Mouse (Mus musculus) midbrain, postnatal 0 days (tissue): ENCODE results near the gene Eif3c. TPM values are rescaled to one million over a fixed set of nuclear protein-coding genes. Genes with fewer than 3 reads are reported as not detected.

Experiments used
- ATAC-seq: fragments of 200-750 bp; cut with Nextera tagmentation; 2 replicates; pipeline ENCODE4 v1.8.0; 2017; ENCODE audit warnings: moderate number of reproducible peaks, mild to moderate bottlenecking, moderate TSS enrichment, moderate library complexity; ENCODE audit not compliant: low FRiP score
- DNase-seq: peaks from one replicate; pipeline ENCODE4 v3.0.0-alpha.2; 2015; ENCODE audit warnings: low spot score
- H3K27ac ChIP-seq: fragments of 300-500 bp; sonication (generic); 2 replicates; pipeline ENCODE4 v1.5.1; 2014; ENCODE audit warnings: low read depth, mild to moderate bottlenecking, low read length, mixed read lengths
- H3K27me3 ChIP-seq: fragments of 300-500 bp; sonication (generic); 2 replicates; pipeline ENCODE4 v1.6.1; 2014; ENCODE audit warnings: low read length, control low read depth, mixed read lengths; ENCODE audit not compliant: insufficient read depth
- H3K36me3 ChIP-seq: fragments of 300-500 bp; sonication (generic); 2 replicates; pipeline ENCODE4 v1.6.1; 2014; ENCODE audit warnings: low read length, control low read depth, mixed read lengths; ENCODE audit not compliant: insufficient read depth
- H3K4me1 ChIP-seq: fragments of 300-500 bp; sonication (generic); 2 replicates; pipeline ENCODE4 v1.6.1; 2014; ENCODE audit warnings: mild to moderate bottlenecking, control low read depth, antibody characterized with exemption, low read length, mixed read lengths; ENCODE audit not compliant: insufficient read depth
- H3K4me2 ChIP-seq: fragments of 300-500 bp; sonication (generic); 2 replicates; pipeline ENCODE4 v1.6.1; 2014; ENCODE audit warnings: low read depth, mild to moderate bottlenecking, low read length, mixed read lengths; ENCODE audit not compliant: poor library complexity, severe bottlenecking
- H3K4me3 ChIP-seq: fragments of 300-500 bp; sonication (generic); 2 replicates; pipeline ENCODE4 v1.5.1; 2014; ENCODE audit warnings: low read depth, mild to moderate bottlenecking, low read length, moderate library complexity
- H3K9ac ChIP-seq: fragments of 300-500 bp; sonication (generic); replicated peaks from 2 replicates; pipeline ENCODE4 v1.6.1; 2014; ENCODE audit warnings: mild to moderate bottlenecking, low read length, moderate library complexity, mixed read lengths; ENCODE audit not compliant: poor library complexity, severe bottlenecking
- H3K9me3 ChIP-seq: fragments of 300-500 bp; sonication (generic); 2 replicates; pipeline ENCODE4 v1.6.1; 2016; ENCODE audit warnings: low read length, control low read depth
- CTCF ChIP-seq: IDR thresholded peaks from 2 replicates; pipeline ENCODE4 v1.5.1; 2016; ENCODE audit warnings: antibody characterized with exemption, mild to moderate bottlenecking
- WGBS: fragments of 180-500 bp; shearing (Covaris S2); extraction: QIAGEN DNeasy Blood & Tissue Kit; methylation state at CpG from one replicate; pipeline ENCODE4 v1.1.7; 2014; 5-methylcytosine and 5-hydroxymethylcytosine counted together
- polyA plus RNA-seq: library from polyadenylated mRNA; unstranded; fragments of >200 nt; fragmentation: Nextera tagmentation; extraction: Ambion mirVana; gene quantifications from 2 replicates; pipeline ENCODE4 v1.2.1, GENCODE M21; 2015
- total RNA-seq: library from RNA; depleted of rRNA; stranded (reverse); fragments of >200 nt; gene quantifications from 2 replicates; pipeline ENCODE4 v1.2.3, GENCODE M21; 2014

The Eif3c gene
- total and polyA plus RNA-seq, 2 experiments from 2014 or later, result 111 to 213 TPM

- no peak overlapping the region for H3K9ac ChIP-seq
- no peak for ATAC-seq
Measured at GRCm38 (mm10) chr7:126601896-126602295, 35.7 kb upstream of the Eif3c start.

GRCm38 (mm10) chr7:126598919-126599318, 32.7 kb upstream of the Eif3c start:
- 84% methylated on average over 6 of the region's 6 CpGs for WGBS
- no peak for TF ChIP-seq CTCF
- Histone ChIP-seq H3K36me3 (no peaks in the 10 kb centered on the region), H3K9ac (no peak overlapping the region), H3K27ac (no peak overlapping the region), H3K9me3 (no peaks in the 10 kb centered on the region), H3K4me3 (no peak overlapping the region), H3K4me2 (no peak overlapping the region), H3K4me1 (no peaks in the 10 kb centered on the region), H3K27me3 (no peaks in the 10 kb centered on the region)
- DNase-seq, result no peak
- ATAC-seq, result no peak

More at GRCm38 (mm10) chr7:126601896-126602295, 35.7 kb upstream of the Eif3c start:
- Histone ChIP-seq H3K9me3 (no peaks in the 10 kb centered on the region), H3K27ac (no peak overlapping the region), H3K36me3 (no peaks in the 10 kb centered on the region), H3K27me3 (no peaks in the 10 kb centered on the region), H3K4me3 (no peak overlapping the region), H3K4me1 (no peaks in the 10 kb centered on the region), H3K4me2 (no peak overlapping the region)
- TF ChIP-seq CTCF, result no peak
- DNase-seq, result no peak
- 36% methylated on average over 5 of the region's 5 CpGs for WGBS

- H3K4me3 ChIP-seq, result no peak overlapping the region
- no peak for ATAC-seq
- H3K36me3 ChIP-seq, result no peaks in the 10 kb centered on the region
- no peak for DNase-seq
- H3K9ac ChIP-seq, result no peak overlapping the region
- no peak overlapping the region for H3K4me2 ChIP-seq
- no peaks in the 10 kb centered on the region for H3K27me3 ChIP-seq
- no peaks in the 10 kb centered on the region for H3K4me1 ChIP-seq
- no peak for TF ChIP-seq CTCF
- no peaks in the 10 kb centered on the region for H3K9me3 ChIP-seq
- no peak overlapping the region for H3K27ac ChIP-seq
- WGBS, result 69% methylated on average over 6 of the region's 6 CpGs
Measured at GRCm38 (mm10) chr7:126596414-126596813, 30.2 kb upstream of the Eif3c start.

GRCm38 (mm10) chr7:126595890-126596289, 29.7 kb upstream of the Eif3c start:
- no peak for TF ChIP-seq CTCF
- no peak for DNase-seq
- H3K36me3 ChIP-seq, result no peaks in the 10 kb centered on the region
- no peaks in the 10 kb centered on the region for H3K4me1 ChIP-seq
- H3K27ac ChIP-seq, result no peak overlapping the region
- no peaks in the 10 kb centered on the region for H3K9me3 ChIP-seq
- WGBS, result 86% methylated on average over 5 of the region's 5 CpGs
- H3K27me3 ChIP-seq, result no peaks in the 10 kb centered on the region
- H3K4me2 ChIP-seq, result no peak overlapping the region
- no peak for ATAC-seq
- H3K4me3 ChIP-seq, result no peak overlapping the region
- H3K9ac ChIP-seq, result no peak overlapping the region

GRCm38 (mm10) chr7:126594862-126595561, 28.8 kb upstream of the Eif3c start, which contains the start of gene Il27:
TSS of gene Il27 (minus strand) at chr7:126594941.
- Histone ChIP-seq H3K4me1 (no peaks in the 10 kb centered on the region), H3K4me2 (no peak within 1 kb of the TSS), H3K36me3 (no peaks in the 10 kb centered on the region), H3K4me3 (no peak within 1 kb of the TSS), H3K27ac (no peak within 1 kb of the TSS), H3K9ac (no peak within 1 kb of the TSS), H3K9me3 (no peaks in the 10 kb centered on the region), H3K27me3 (no peaks in the 10 kb centered on the region)
- DNase-seq, result no peak
- 77% methylated on average over 11 of the region's 11 CpGs for WGBS
- ATAC-seq, result no peak
- no peak for TF ChIP-seq CTCF

- DNase-seq (peak; percentile 66), ATAC-seq (0 out of 2 replicates have a peak, but pooled peaks have one; percentile 28)
- peak; percentile 68 for TF ChIP-seq CTCF
- H3K36me3 ChIP-seq, result no peaks in the 10 kb centered on the region
- peak overlapping the region; percentile 22; the same call in 1 of the 2 replicates for H3K4me2 ChIP-seq
- H3K27me3 ChIP-seq, result no peaks in the 10 kb centered on the region; the same call in 1 of the 2 replicates
- no peaks in the 10 kb centered on the region for H3K9me3 ChIP-seq
- no peak overlapping the region for H3K4me3 ChIP-seq
- H3K9ac ChIP-seq, result no peak overlapping the region
- no peaks in the 10 kb centered on the region for H3K4me1 ChIP-seq
- WGBS, result 6% methylated on average over 16 of the region's 16 CpGs
- H3K27ac ChIP-seq, result no peak overlapping the region
Measured at GRCm38 (mm10) chr7:126587779-126588178, 21.6 kb upstream of the Eif3c start.
